Mouse (Mus musculus): ENCODE results near the gene Pik3ap1.

DNA sequence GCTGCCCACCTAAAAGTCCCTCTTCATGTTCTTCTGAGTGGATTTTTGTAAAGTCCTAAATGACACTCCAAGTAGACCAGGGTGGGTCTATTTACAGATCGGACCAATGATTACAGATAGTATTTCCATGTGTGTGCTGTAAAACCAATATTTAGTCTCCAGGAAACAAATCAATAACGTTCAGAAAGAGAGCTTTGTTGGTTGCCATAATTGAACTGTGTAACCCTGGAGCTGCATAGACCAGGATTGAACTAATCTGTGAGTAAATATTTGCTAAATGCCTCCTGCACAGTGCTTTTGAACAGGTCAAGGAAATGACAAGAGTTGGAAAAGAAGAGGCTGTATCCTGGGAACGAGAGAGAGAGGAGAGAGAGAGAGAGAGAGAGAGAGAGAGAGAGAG lies 109.3 kb downstream of the Pik3ap1 start:
- no peak for TF ChIP-seq CTCF (IDR thresholded peaks at IDR 0.05; ENCODE audit: borderline replicate concordance, insufficient read depth, low read length)
- no peak for TF ChIP-seq POLR2A (IDR thresholded peaks at IDR 0.05; ENCODE audit: low read depth, low read length)
